Mouse (Mus musculus) layer of hippocampus, postnatal 36 days (tissue): ENCODE data around the gene Spag9. TPM values are rescaled to one million over a fixed set of nuclear protein-coding genes. Genes with fewer than 3 reads are reported as not detected.

Experiments
- DNase-seq, 2 experiments: peaks; one replicate each; pipeline ENCODE4 v3.0.0; 2022
- total RNA-seq, 2 experiments: library from RNA; stranded (reverse); gene quantifications; 2 replicates each; pipeline ENCODE4 v1.2.3; 2021

The Spag9 gene
- total RNA-seq = 100 to 1,000 TPM; 217 to 221 TPM

DNA sequence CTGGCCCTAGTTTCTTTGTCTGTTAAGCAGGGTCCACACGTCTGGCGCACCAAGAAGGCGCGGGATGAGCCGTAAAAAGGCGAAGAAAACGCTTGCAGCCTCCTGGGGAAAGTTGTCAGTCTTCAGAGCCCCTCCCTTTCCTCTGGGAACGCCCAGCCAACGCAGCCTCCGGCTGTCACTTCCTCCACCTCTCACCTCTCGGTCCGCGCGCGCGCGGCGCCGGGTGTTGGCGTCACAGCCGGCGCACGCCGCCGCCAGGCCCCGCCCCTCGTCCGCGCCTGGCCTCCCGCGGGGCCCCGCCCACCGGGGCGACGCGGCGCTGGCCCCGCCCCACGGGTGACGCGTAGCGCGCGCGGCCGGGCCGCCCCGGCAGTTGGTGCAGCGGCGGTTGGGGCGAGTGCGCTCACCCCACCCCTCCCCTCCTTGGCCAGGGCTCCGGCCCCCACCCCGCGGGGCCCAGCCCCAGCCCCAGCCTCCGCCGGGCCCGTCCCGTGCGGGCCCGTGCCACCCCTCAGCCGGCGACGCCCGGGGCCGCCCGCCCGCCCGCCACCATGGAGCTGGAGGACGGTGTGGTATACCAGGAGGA, at the start of gene Spag9:
Gene Spag9, plus strand, starts transcription at position 372 of the 586 bp plus-strand sequence.
- DNase-seq = peak; percentile 90

DNA sequence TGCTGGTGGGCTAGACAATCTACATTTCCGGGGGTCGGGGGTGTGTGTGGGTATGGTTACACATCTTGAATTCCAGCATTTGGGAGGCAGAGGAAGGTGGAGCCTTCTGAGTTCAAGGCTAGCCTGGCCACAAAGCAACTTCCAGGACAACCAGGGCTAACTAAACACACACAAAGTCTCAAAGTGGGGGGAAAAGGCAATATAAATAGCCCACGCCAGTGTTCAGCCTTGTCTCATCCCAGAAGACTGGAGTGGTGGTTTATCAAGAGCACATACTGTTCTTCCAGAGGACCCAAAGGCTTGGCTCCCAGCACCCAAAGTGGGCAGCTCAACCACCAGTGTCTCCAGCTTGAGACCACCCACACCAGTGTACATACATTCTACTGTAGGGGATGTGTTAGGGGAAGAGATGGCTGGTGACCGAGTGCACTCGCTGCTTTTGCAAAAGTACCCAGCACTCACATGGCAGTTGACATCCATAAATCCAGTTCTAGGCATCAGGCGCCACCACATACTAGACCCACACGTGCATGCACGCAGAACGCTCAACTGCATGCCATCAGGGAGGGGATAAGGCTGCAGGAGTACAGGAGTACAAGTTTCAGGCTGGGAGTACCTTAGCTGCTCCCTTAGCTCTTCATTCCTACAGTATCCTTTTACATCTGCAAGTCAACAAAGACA, 46.9 kb upstream of the Spag9 start:
- DNase-seq = no peak

DNA sequence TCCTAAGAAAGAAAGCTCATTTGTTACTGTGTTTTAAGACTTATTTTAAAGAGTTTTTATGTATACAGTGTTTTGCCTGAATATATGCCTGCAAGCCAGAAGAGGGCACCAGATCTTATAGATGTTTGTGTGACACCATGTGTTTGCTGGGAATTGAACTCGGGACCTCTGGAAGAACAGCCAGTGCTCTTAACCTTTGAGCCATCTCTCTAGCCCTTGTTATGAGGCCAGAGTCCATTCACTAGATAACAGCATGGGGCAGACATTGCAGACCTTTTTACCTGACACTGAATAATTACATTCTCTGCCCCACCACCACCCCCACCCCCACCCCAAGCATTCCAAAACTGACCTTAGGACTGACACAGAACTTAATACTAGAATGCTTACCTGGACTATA, 45.8 kb upstream of the Spag9 start:
- DNase-seq = no peak

DNA sequence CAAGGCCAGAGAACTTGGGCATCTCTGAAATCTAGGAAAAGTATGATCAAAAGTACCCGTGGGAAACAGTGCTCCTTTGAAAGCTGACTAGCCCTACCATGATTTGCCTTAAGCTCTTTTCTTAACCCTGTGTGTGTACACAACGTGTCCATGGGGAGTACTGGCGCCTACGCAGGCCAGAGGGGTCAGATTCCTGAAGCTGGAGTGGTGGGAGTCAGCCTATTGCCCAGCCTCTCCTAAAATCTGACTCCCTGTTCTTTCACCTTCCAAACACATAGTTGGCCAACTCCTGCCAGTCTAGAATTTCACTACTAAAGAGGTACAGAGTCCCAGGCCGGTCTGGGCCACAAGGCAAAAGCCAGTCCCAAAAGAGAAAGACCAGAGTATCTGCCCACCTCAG, 43.5 kb upstream of the Spag9 start:
- DNase-seq = no peak

DNA sequence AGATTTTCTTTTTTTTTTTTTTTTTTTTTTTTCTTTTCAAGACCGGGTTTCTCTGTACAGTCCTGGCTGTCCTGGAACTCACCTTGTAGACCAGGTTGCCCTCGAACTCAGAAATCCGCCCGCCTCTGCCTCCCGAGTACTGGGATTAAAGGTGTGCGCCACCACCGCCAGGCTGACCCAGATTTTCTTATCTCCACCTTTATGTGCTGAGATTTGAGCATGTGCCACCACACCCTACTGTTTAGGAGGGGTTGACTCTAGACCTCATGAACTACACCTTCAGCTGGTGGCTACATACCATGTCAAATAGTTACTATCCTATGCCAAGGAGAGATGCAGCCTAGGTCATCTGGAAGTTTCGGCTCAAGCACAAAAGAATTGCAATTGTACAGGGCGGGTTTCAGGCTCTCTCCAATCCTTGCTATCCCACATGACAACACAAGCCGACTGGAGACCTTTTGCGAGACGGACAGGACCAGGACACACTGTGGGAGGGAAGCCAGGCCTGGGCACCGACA, 41.1 kb upstream of the Spag9 start:
- no peak for DNase-seq

DNA sequence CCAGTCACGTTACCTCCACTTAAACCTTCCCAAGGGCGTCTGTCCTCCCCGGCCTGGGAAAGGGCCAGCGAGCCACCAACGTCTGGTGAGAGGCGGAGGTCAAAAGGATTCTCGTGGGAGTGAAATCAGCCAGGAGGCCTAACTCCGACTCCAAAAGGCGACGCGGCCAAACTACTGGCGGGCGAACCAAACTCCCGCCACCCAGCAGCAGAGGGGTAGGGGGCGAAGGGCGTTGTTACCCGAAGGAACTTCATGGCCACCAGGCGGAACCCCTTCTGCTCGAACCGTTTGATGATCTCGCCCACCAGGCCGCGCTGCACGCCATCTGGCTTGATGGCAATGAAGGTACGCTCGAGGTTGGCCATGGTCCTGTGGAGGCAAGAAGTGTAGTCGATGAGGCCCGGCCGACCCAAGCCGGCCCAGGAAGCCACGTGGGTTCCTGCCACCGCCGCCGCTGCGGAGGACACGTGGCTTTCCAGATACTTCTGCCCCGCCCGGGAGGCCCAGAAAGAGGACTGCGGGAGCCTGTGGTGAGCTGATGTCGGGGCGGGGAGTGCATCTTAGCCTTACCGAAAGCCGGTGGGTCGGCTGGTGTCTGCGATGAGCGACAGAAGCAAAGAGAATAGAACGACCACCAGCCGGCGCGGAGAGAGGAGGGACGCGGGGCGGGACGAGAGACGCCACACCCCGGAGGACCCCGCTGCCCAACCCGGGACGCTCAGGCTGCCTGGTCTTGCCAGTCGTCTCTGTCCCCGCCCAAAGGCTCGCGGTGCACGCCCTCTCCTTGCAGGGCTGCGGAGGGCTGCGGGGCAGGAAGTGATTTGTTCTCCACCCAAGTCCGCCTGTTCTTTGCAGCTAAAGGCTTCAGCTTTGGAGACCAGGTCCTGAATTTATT, 40.4 kb upstream of the Spag9 start:
- DNase-seq = peak; percentile 89

DNA sequence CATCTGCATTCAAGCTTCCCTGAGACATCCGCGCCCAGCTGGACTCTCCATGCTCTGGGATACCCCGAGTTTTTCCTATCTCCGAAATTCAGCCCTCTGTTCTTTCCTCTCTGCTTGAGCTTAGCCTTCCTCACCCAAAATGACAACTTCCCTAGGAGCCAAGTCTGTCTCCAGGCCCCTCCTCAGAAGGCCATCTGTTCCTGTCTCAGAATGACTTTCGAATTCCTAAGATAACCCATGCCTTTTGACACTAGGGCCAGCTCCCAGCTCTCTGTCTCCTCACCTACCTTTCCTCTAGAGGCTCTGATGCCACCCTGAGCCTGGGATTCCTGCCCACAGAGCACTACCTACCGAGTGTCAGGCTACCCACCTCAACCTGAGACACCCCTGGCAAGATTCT, 39.7 kb upstream of the Spag9 start, which contains the start of gene Nme2:
Gene Nme2, minus strand, starts transcription at position 101 of the 400 bp plus-strand sequence.
- DNase-seq = no peak

DNA sequence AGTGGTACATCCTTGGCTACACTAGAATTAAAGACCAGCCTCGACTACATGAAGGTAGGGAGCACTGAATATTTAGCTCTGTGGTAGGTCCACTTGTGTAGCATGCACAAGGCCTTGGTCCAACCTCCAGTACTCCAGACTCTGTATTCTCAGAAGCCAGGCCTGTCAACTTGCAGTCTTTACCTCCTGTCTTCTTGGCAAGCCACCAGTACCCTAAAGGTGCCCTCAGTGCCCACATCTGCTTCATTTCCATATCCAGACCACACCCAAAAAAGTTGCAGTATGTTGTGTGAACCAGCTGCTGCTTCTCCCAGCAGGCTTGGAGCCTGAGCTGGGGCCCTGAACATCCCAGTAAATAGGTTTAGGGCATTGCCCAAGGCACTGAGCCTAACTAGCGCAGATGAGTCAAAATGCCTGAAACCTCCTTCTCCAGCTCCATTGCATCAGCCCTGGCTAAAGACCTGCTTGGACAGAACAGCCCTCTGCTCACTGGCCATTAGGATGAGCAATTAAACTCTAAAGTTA, 38.8 kb upstream of the Spag9 start:
- DNase-seq = no peak

DNA sequence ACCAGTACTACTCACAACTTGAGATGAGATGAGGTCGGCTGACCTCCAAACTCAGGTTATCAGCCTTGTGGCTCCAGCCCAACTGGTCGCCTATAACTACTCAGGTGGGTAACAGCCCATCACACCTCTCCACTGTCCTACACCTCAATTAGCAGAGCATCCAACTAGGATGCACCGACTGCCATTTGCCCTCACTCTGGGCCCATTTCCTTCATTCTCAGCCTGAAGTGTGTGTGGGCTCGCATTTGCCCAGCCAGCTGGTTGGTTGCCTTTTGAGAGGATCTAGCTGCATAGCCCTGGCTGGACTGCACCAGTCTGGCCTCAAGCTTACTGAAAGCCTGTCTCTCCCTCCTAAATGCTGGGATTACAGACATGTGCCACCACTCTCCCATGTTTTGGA, 38.1 kb upstream of the Spag9 start:
- DNase-seq = no peak

DNA sequence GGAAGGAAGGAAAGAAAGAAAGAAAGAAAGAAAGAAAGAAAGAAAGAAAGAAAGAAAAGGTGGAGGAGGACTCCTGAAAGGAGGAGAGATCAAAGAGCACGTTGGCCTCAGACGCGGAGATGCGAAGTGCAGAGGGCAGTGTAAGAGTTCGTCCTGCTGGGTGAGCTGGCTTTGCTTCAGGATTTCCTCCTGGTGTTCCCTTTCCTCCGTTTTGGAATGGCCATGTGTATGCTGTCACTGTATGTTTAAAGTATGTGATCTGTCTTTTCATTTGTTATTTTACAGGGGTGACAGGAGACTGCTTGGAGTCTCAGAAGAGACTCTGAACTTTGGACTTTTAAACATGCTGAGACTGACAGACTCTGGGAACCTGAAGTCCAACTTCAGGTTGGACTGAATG, 34.4 kb upstream of the Spag9 start:
- DNase-seq = no peak

DNA sequence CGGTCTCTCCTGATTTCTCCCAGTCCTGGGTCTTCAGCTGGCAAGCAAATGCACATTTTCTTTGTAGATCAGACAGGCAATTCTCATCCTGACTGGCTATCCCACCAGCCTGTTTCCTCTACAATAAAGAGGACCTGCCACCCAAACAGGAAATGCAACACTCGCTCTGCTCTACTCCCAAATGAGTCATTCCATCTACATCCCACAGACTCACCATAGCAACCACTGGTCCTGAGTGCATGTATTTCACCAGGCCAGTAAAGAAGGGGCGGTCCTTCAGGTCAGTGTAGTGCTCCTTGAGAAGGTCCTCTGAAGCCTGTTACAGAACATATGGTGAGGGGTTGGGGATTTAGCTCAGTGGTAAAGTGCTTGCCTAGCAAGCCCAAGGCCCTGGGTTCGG, 32.9 kb upstream of the Spag9 start:
- DNase-seq = no peak

DNA sequence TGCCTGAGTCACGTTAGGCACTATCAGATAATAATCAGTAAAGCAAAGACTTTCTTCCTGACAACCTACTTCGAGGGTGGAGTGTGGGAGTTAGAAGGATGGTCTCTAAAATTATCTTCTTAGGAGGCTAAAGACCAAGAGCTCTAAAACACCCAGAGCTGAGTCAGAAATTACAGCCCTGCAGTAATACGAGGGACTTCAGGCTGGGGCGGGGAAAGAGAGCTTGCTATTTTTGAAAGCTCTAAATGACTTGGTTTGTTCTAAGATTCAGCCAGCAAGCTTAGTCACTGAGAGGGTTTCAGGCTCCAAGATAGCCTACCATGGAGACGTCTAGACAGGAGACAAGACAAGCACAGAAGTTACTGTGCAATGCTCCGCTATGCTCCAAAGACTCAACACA, 30.5 kb upstream of the Spag9 start:
- DNase-seq = no peak

DNA sequence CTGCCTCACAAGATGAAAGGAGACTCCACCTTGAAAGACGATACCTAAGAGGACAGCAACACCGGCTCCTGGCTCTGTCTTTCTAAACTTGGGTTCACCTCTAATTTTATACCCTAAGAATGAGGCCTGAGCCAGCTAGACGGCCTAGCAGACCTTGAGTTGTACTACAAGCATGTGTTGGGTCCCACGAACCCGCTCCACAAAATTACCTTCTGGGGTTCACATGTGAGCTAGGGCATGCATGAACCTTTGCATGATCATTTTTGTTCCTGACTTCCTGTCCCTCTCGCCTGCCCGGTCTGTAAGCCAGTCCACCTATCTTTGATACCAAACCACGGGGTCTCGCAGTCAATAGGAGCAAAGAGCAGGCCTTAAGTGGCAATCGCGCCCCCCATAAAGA, 28.5 kb upstream of the Spag9 start:
- DNase-seq = no peak

DNA sequence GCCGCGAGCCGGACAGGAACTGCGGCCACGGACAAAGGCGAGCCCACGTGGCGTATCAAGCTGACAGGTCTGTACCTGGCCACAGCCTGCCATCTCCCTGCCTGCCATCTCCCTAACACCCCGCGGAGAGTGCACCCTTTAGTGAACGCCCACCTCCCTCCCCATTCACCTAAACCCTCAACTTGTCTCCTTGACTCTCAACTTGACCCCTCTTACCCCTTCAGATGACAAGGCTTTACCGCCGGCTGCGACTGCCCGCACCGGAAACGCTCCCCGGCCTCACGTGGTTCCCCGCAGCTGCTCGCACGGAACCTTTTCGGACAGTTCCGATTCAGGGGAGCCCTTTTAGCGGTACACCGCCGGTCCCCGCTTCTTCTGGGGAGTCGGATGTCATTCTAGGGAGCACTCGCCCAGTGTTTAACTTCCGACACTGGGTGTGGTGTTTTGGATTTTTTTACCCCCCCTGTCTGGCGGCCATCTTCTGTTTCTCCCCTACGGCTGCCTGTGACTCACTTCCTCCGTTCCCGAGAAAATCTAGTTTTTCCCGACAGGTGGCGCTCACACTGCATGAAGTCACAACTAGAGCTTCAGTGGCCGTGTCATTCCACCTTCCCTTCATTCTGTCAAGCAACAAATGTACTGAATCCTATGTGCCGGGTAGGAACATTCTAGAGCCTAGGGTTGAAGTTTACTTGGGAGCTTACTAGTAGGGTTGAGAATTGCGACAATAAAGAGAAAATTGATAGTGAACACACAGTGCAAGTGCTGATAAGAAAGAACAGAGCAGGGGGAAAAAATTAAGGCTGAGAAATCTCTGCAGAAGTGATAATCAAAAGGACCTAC, 27.7 kb upstream of the Spag9 start, which contains the start of the genes Gm20390 and Nme1:
Gene Gm20390, minus strand, starts transcription at position 289 of the 843 bp plus-strand sequence.
Gene Nme1, minus strand, starts transcription at position 517 of the 843 bp plus-strand sequence.
- DNase-seq = peak; percentile 96

DNA sequence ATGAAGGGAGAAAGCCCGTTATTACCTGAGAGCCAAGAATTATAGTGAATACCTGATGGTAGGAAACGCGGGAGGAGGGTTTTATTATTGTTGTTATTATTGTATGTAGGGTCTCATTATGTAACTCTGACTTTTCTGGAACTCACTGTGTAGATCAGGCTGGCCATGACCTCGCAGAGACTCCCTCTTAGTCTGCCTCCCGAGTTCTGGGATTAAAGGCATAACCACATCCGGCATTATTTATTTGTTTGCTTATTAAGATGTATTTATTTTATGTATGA, 27.1 kb upstream of the Spag9 start:
- DNase-seq = no peak

DNA sequence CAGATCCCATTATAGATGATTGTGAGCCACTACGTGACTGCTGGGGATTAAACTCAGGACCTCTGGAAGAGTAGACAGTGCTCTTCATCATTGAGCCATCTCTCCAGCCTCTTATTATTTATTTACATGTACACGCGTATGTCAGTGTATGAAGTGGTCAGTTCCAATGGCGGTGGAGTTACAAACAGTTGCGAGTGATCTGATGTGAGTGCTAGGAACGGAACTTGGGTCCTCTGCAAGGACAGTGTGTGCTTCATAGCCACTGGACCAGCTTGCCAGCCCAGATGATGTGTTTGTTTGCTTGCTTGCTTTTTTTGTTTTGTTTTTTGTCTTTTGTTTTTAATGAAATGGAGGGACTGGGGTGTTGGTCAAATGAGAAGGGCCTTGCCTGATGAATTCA, 26.7 kb upstream of the Spag9 start:
- DNase-seq = no peak

DNA sequence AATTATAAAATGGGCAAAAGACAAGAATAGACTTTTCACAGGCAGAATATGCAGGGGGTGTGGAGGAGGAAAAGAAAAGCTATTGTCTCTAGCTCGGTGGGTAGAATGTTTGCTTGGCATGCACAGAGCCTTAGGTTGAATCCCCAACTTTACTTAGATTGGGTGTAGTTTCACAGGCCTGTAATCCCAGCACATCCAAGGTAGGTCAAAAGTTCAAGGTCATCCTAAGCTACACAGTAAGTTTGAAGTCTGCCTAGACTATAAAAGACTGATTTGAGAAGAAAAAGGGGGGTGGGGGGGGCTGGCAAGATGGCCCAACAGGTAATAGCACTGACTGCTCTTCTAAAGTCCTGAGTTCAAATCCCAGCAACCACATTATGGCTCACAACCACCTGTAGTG, 26.1 kb upstream of the Spag9 start:
- no peak for DNase-seq

DNA sequence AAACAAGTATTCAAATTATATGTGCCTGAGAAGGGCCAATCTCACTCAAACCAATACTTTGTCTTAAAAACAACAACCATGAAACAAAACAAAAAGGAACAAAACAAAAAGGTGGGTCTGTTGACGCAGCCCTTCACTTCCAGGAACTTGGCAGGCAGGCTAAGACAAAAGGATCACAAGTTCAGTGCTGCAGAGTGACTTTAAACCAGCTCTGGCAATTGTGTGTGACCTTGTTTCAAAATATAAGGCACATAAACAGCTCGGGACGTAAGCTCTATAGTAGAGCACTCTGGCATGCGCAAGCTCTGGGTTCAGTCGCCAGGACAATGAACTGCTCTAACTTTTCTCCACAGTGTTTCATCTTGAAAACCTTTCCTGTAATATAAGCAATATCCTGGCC, 22.9 kb upstream of the Spag9 start:
- DNase-seq = no peak

DNA sequence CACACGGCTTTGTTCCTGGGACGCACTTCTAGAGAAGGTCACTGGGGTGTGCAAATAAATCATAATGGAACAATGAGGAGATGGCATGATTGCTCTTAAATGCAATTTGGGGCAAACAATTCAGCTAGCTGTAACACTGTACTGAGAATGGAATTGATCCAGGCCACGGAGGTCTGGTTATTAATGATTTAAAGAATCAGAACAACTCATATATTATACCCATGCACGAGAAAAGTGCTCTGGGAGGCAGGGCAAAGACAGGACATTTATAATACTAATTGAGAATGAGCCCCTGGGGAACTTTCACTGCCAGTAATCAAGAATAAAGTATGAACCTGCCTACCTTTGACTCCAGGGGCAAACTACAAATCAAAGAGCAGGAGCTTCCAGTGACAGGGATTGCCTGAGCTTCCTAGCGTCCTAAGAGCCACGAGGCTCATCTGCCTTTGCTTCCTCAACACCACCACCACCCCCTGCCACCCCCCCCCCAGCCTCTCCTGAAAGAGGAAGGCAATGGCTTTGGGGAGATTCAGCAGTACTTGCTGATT, 16.3 kb upstream of the Spag9 start:
- no peak for DNase-seq

DNA sequence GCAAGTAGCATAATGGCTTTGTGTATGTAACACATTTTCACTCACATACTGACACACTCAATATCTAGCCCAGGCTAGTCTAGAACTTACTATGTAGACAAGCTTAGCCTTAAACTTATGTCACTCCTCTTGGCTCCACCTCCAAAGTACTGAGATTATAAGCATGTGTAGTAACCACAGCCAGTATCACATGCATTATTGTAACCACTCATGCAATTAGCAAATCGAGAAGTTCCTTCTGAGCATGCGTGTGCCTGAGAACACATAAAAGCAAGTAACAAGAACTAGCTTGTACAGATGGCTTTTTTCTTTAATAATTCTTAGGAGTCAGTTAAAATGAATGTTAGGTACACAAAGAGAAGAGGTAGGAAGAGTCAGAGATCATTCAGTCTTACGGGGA, 11.3 kb upstream of the Spag9 start:
- DNase-seq = no peak

DNA sequence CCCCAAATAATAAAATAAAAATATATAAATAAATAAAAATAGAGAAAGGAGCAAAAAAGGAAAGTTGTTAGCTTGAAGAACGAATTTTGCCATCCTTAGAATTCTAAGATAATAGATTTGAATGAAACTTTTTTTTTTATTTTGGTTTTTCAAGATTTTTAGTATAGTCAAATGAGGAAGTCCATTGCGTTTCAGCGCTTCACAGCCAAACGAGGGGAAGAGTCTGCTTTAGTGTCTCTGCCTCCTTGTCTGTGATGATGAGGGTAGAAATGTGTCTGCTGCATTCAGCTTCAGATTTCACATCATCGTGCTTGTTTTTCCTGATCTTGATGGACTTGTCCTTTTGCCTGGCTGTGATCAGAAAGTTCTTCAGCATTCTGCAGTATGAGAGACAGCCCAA, 10.6 kb upstream of the Spag9 start:
- DNase-seq = no peak

DNA sequence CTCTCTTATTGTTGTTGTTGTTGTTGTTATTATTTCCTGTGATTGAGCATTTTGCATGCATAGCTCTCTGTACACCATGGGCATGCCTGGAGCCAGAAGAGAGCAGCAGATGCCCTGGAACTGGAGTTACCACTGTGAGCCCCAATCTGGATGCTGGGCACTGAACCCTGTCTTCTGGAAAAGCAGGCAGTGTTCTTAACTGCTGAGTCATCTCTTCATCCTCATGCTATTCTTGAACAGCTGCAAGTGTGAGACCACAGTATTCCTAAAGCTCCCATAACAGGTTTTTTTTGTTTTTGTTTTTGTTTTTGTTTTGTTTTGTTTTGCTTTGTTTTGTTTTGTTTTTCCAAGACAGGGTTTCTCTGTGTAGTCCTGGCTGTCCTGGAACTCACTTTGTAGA, 9.6 kb upstream of the Spag9 start:
- DNase-seq = no peak
